8 mouse cellular contexts compared by ENCODE assay signal in genomic region chr10:70060021-70060688, GRCm38 (mm10). TPM values are rescaled to one million over a fixed set of nuclear protein-coding genes. Genes with fewer than 3 reads are reported as not detected.
DNase-seq lines count a peak whose midpoint lies in the region; ATAC-seq and TF ChIP-seq lines count a peak whose summit lies in the region.

No protein-coding gene starts in this region.

- no peak for TF ChIP-seq POLR2A in myocyte (IDR thresholded peaks at IDR 0.05; ENCODE audit: insufficient read length, low read depth)

- peak; percentile 13 to 17 for DNase-seq in cerebellum, postnatal 14 days
- DNase-seq in cerebellum, adult 11 months, result no peak
- peak; percentile 28 for DNase-seq in urinary bladder, postnatal 14 days (ENCODE audit: low spot score)
- no peak for DNase-seq in urinary bladder, postnatal 36 days (ENCODE audit: low spot score in 2 of 2)
- DNase-seq in layer of hippocampus, adult 8-10 months (ENCODE audit: low spot score in 2 of 2), result peak; percentile 37 to 65
- no peak for DNase-seq in embryo, embryonic 10.5 days (ENCODE audit: low spot score)

- no peak overlapping the region for H3K4me2 ChIP-seq in myocyte (ENCODE audit: low read depth)

- no peaks in the 10 kb centered on the region for H3K79me2 ChIP-seq in myocyte (ENCODE audit: control insufficient read depth, insufficient read depth)

- ATAC-seq in megakaryocyte, adult 5-6 weeks (ENCODE audit: poor library complexity, severe bottlenecking), result no peak

- H3ac ChIP-seq in myocyte (ENCODE audit: control insufficient read depth, insufficient read length), result no peak overlapping the region

- no peaks in the 10 kb centered on the region for H3K36me3 ChIP-seq in myocyte (ENCODE audit: control insufficient read depth, insufficient read depth)

- H3K4me3 ChIP-seq in myocyte, result no peak overlapping the region

- no peaks in the 10 kb centered on the region for H3K27me3 ChIP-seq in myocyte (ENCODE audit: control insufficient read depth, insufficient read depth, insufficient read length)

TF ChIP-seq in myocyte, 11 proteins besides CTCF, POLR2A, EP300 and RAD21:
- TF ChIP-seq POLR2AphosphoS2 (IDR thresholded peaks at IDR 0.05; ENCODE audit: insufficient read length, low read depth) (no peak), MAX (IDR thresholded peaks at IDR 0.05; ENCODE audit: low read depth) (no peak), TCF3 (IDR thresholded peaks at IDR 0.05; ENCODE audit: insufficient read length, low read depth) (peak; percentile 67), MYOD1 (IDR thresholded peaks at IDR 0.05; ENCODE audit: control insufficient read depth in 1 of 3, insufficient read length in 2 of 3, low read depth in 2 of 3) (peak in 2 of 3 experiments; percentile 92 to 93), TCF12 (IDR thresholded peaks at IDR 0.05; ENCODE audit: insufficient read depth, poor library complexity, severe bottlenecking) (peak; percentile 69), REST (IDR thresholded peaks at IDR 0.05; ENCODE audit: insufficient read depth, insufficient read length) (no peak), MYOG (IDR thresholded peaks at IDR 0.05; ENCODE audit: control insufficient read depth in 1 of 3, insufficient read depth in 1 of 3, insufficient read length in 2 of 3, low read depth in 2 of 3) (peak; percentile 4 to 90 (median 81)), E2F4 (IDR thresholded peaks at IDR 0.05; ENCODE audit: insufficient read depth) (no peak), SRF (IDR thresholded peaks at IDR 0.05; ENCODE audit: control insufficient read depth, insufficient read length, low read depth) (no peak), USF1 (IDR thresholded peaks at IDR 0.05; ENCODE audit: low read depth) (no peak), CEBPB (IDR thresholded peaks at IDR 0.05; ENCODE audit: insufficient read depth, poor library complexity, severe bottlenecking) (no peak)

RNA-seq across cellular contexts. Expression of gene Ccdc6, which starts 36.8 kb away (rescaled TPM):
- total RNA-seq in layer of hippocampus, adult 8-10 months (2022), result 10 to 100 TPM; 56.7 to 70.6 (median 66.3) TPM
- polyA plus RNA-seq in myocyte (2012; fragmentation: generic; extraction: Trizol), result 15.5 TPM
- total RNA-seq in megakaryocyte, adult 5-6 weeks (2015), result 11.9 and 15.7 TPM in 2 replicates
- 10.3 and 13.2 TPM in 2 replicates for total RNA-seq in megakaryocyte, adult 5-6 weeks (2017)

Comparison
In these comparisons a context has a peak if more than half of its experiments do, and no peak if none do; other contexts are left out.
1. DNase-seq: peak in cerebellum, postnatal 14 days (2 of 2), urinary bladder, postnatal 14 days (single experiment) and layer of hippocampus, adult 8-10 months (2 of 2); none in cerebellum, adult 11 months (single experiment), urinary bladder, postnatal 36 days (0 of 2) and embryo, embryonic 10.5 days (single experiment).